Mouse (Mus musculus) ES-E14 (cell line): ENCODE data around the gene Kirrel. TPM values are rescaled to one million over a fixed set of nuclear protein-coding genes. Genes with fewer than 3 reads are reported as not detected.
A peak's percentile ranks its signal among the peaks of the same experiment; 100 is the strongest.

ENCODE experiments used
- DNase-seq: peaks from one replicate; pipeline ENCODE4 v3.0.0-alpha.2; 2013; ENCODE audit warnings: low read depth, low spot score
- H3K27ac ChIP-seq: 2 replicates; pipeline ENCODE4 v1.5.1; 2012; ENCODE audit warnings: low read depth, mild to moderate bottlenecking, low read length, moderate library complexity, mixed read lengths; ENCODE audit not compliant: poor library complexity, insufficient read depth, severe bottlenecking
- H3K36me3 ChIP-seq: 2 replicates; pipeline ENCODE4 v1.6.1; 2012; ENCODE audit warnings: mild to moderate bottlenecking, low read length, moderate library complexity, mixed read lengths; ENCODE audit not compliant: control insufficient read depth, poor library complexity, insufficient read depth, severe bottlenecking
- H3K4me1 ChIP-seq, 2 experiments: fragments of 150-350 bp in 1 of 2; sonication (generic) in 1 of 2; 2 replicates each; pipeline ENCODE4 v1.6.1; 2012; ENCODE audit warnings: low read length in 2 of 2, mild to moderate bottlenecking in 1 of 2, mixed read lengths in 1 of 2; ENCODE audit not compliant: control insufficient read depth in 2 of 2, insufficient read depth in 2 of 2, poor library complexity in 1 of 2
- H3K4me3 ChIP-seq, 2 experiments: fragments of 150-350 bp in 1 of 2; sonication (generic) in 1 of 2; 2 replicates each; pipeline ENCODE4 v1.5.1; 2012; ENCODE audit warnings: low read length in 2 of 2, low read depth in 1 of 2, mild to moderate bottlenecking in 1 of 2, mixed read lengths in 1 of 2; ENCODE audit not compliant: insufficient read depth in 1 of 2, poor library complexity in 1 of 2, severe bottlenecking in 1 of 2
- H3K9ac ChIP-seq: 2 replicates; pipeline ENCODE4 v1.6.1; 2012; ENCODE audit warnings: low read depth, mild to moderate bottlenecking, low read length, mixed read lengths; ENCODE audit not compliant: poor library complexity, insufficient read depth, severe bottlenecking
- H3K9me3 ChIP-seq: fragments of 150-350 bp; sonication (generic); 2 replicates; pipeline ENCODE4 v1.6.1; 2012; ENCODE audit warnings: low read depth, mild to moderate bottlenecking, low read length; ENCODE audit not compliant: control insufficient read depth, insufficient read depth
- CHD2 ChIP-seq: IDR thresholded peaks from 2 replicates; pipeline ENCODE4 v1.6.1; 2014; ENCODE audit warnings: mild to moderate bottlenecking, low read depth, low read length, inconsistent platforms
- HCFC1 ChIP-seq: IDR thresholded peaks from 2 replicates; pipeline ENCODE4 v1.6.1; 2012; ENCODE audit warnings: low read length, inconsistent platforms, borderline replicate concordance; ENCODE audit not compliant: insufficient read depth
- MAFK ChIP-seq: IDR thresholded peaks from 2 replicates; pipeline ENCODE4 v1.6.1; 2014; ENCODE audit warnings: mild to moderate bottlenecking, low read depth, low read length, inconsistent platforms; ENCODE audit not compliant: insufficient read depth
- ZC3H11A ChIP-seq: IDR thresholded peaks from 2 replicates; pipeline ENCODE4 v1.6.1; 2012; ENCODE audit warnings: low read depth, mild to moderate bottlenecking, inconsistent platforms, low read length, borderline replicate concordance
- ZNF384 ChIP-seq: IDR thresholded peaks from 2 replicates; pipeline ENCODE4 v1.6.1; 2012; ENCODE audit warnings: low read depth, low read length, inconsistent platforms
- in situ Hi-C, 2 experiments: fragments of 600-800 bp; cut with MboI; formaldehyde crosslinking; loops; one replicate each; pipeline ENCODE4 v1.15.1; 2025; ENCODE audit warnings: low sequenced_read_pairs in 2 of 2, inconsistent platforms in 1 of 2; ENCODE audit not compliant: unreplicated experiment in 2 of 2
- total RNA-seq: library from RNA; depleted of rRNA; stranded (reverse); fragments of 300-350 nt; gene quantifications from 2 replicates; pipeline ENCODE4 v1.2.3, GENCODE M21; 2012

Gene Kirrel
- total RNA-seq, 1 experiment: 35.5 TPM

- no peaks in the 10 kb centered on the region; a peak in 1 of 4 replicates for H3K4me1 ChIP-seq
- DNase-seq: no peak
- no peak overlapping the region for H3K9ac ChIP-seq
- H3K27ac ChIP-seq: no peak overlapping the region
- no peak for TF ChIP-seq ZNF384
- TF ChIP-seq CHD2: no peak
- TF ChIP-seq MAFK: no peak
- no peak for TF ChIP-seq ZC3H11A
- TF ChIP-seq HCFC1: no peak
- in situ Hi-C loops: no loop called here
- H3K9me3 ChIP-seq: no peaks in the 10 kb centered on the region
- no peaks in the 10 kb centered on the region for H3K36me3 ChIP-seq
- no peak overlapping the region for H3K4me3 ChIP-seq
Observed at GRCm38 (mm10) chr3:87206336-87207075, 32.0 kb upstream of the Kirrel start.

- Histone ChIP-seq H3K36me3 (no peaks in the 10 kb centered on the region), H3K4me3 (no peak overlapping the region), H3K4me1 (peaks cover 10 to 30% of the 10 kb centered on the region in 2 experiments), H3K9me3 (no peaks in the 10 kb centered on the region), H3K9ac (no peak overlapping the region), H3K27ac (peak overlapping the region; percentile 6)
- no peak for DNase-seq
- TF ChIP-seq CHD2: no peak
- no peak for TF ChIP-seq ZNF384
- in situ Hi-C loops: no loop called here
Observed at GRCm38 (mm10) chr3:87196637-87197036, 22.1 kb upstream of the Kirrel start.

GRCm38 (mm10) chr3:87195041-87195440 lies 20.5 kb upstream of the Kirrel start:
- no peak overlapping the region for H3K9ac ChIP-seq
- DNase-seq: no peak
- peaks cover 12 to 37% of the 10 kb centered on the region in 2 experiments for H3K4me1 ChIP-seq
- H3K9me3 ChIP-seq: no peaks in the 10 kb centered on the region
- peak overlapping the region; percentile 97 for H3K27ac ChIP-seq
- in situ Hi-C loops: no loop called here
- H3K4me3 ChIP-seq: no peak overlapping the region
- TF ChIP-seq ZC3H11A (no peak), HCFC1 (no peak), ZNF384 (no peak), CHD2 (no peak), MAFK (no peak)
- H3K36me3 ChIP-seq: peaks cover 2% of the 10 kb centered on the region; the same call in 1 of the 2 replicates

- H3K36me3 ChIP-seq: peaks cover 2% of the 10 kb centered on the region; the same call in 1 of the 2 replicates
- no peak overlapping the region for H3K4me3 ChIP-seq
- peak overlapping the region; percentile 97 for H3K27ac ChIP-seq
- no peaks in the 10 kb centered on the region for H3K9me3 ChIP-seq
- H3K4me1 ChIP-seq: peaks cover 12 to 37% of the 10 kb centered on the region in 2 experiments
- no peak for DNase-seq
- no peak overlapping the region for H3K9ac ChIP-seq
- no peak for TF ChIP-seq ZNF384
- TF ChIP-seq MAFK: no peak
- TF ChIP-seq HCFC1: no peak
- no peak for TF ChIP-seq CHD2
- no peak for TF ChIP-seq ZC3H11A
- in situ Hi-C loops: no loop called here
Observed at GRCm38 (mm10) chr3:87194591-87194990, 20.0 kb upstream of the Kirrel start.
